Comparison of ENCODE assay signal across 14 mouse cellular contexts in genomic region chr19:56116285-56116680, GRCm38 (mm10).
DNase-seq lines count a peak whose midpoint lies in the region; ATAC-seq and TF ChIP-seq lines count a peak whose summit lies in the region.
"Had no signal": no experiment of that assay in that cellular context is flagged by ENCODE, and none has a peak within 500 bp of the region (broad histone marks: within the 10 kb centered on the region; RNA-seq: fewer than 3 reads in every experiment).

No protein-coding gene starts in this region.

- no peaks in the 10 kb centered on the region for H3K27me3 ChIP-seq in hindbrain, postnatal 0 days (ENCODE audit: insufficient read depth, low read length)
- H3K27me3 ChIP-seq in hindbrain, embryonic 10.5 days (ENCODE audit: insufficient read depth, poor library complexity, severe bottlenecking) = peaks cover 29% of the 10 kb centered on the region
- no peaks in the 10 kb centered on the region for H3K27me3 ChIP-seq in midbrain, embryonic 11.5 days (ENCODE audit: control insufficient read depth, insufficient read depth, low read length)
- H3K27me3 ChIP-seq in midbrain, embryonic 16.5 days (ENCODE audit: control insufficient read depth, insufficient read depth, low read depth, low read length) = no peaks in the 10 kb centered on the region
- no peaks in the 10 kb centered on the region for H3K27me3 ChIP-seq in embryonic facial prominence, embryonic 14.5 days (replicated peaks; ENCODE audit: control insufficient read depth, insufficient read depth, low read length)
- H3K27me3 ChIP-seq in stomach, embryonic 15.5 days (replicated peaks) = no peaks in the 10 kb centered on the region
- H3K27me3 ChIP-seq in liver, embryonic 11.5 days (replicated peaks; ENCODE audit: control insufficient read depth, insufficient read depth, low read length) = no peaks in the 10 kb centered on the region

- H3K36me3 ChIP-seq in hindbrain, postnatal 0 days (ENCODE audit: insufficient read depth, low read length) = no peaks in the 10 kb centered on the region
- no peaks in the 10 kb centered on the region for H3K36me3 ChIP-seq in hindbrain, embryonic 10.5 days
- no peaks in the 10 kb centered on the region for H3K36me3 ChIP-seq in midbrain, embryonic 11.5 days (ENCODE audit: control insufficient read depth, insufficient read depth, low read length)
- H3K36me3 ChIP-seq in midbrain, embryonic 16.5 days (ENCODE audit: control insufficient read depth, insufficient read depth, low read length) = no peaks in the 10 kb centered on the region
- H3K36me3 ChIP-seq in embryonic facial prominence, embryonic 14.5 days (ENCODE audit: control insufficient read depth, insufficient read depth, low read length) = no peaks in the 10 kb centered on the region
- no peaks in the 10 kb centered on the region for H3K36me3 ChIP-seq in stomach, embryonic 15.5 days
- no peaks in the 10 kb centered on the region for H3K36me3 ChIP-seq in liver, embryonic 11.5 days (ENCODE audit: control insufficient read depth, insufficient read depth, low read length)
- H3K36me3 ChIP-seq: hindbrain, embryonic 15.5 days had no signal

- H3K4me2 ChIP-seq in hindbrain, postnatal 0 days (ENCODE audit: low read depth, low read length) = no peak overlapping the region
- H3K4me2 ChIP-seq in midbrain, embryonic 11.5 days = no peak overlapping the region
- no peak overlapping the region for H3K4me2 ChIP-seq in midbrain, embryonic 16.5 days (ENCODE audit: low read length)
- peak overlapping the region; percentile 40 for H3K4me2 ChIP-seq in embryonic facial prominence, embryonic 14.5 days (ENCODE audit: low read depth, low read length)
- H3K4me2 ChIP-seq in stomach, embryonic 15.5 days = 0 out of 2 replicates have a peak overlapping the region, but pooled peaks have one; percentile 13
- no peak overlapping the region for H3K4me2 ChIP-seq in liver, embryonic 11.5 days
- H3K4me2 ChIP-seq: hindbrain, embryonic 15.5 days had no signal

- no peak overlapping the region for H3K4me3 ChIP-seq in hindbrain, postnatal 0 days (ENCODE audit: low read length)
- no peak overlapping the region for H3K4me3 ChIP-seq in hindbrain, embryonic 10.5 days
- H3K4me3 ChIP-seq in midbrain, embryonic 11.5 days (ENCODE audit: low read depth, low read length) = no peak overlapping the region
- no peak overlapping the region for H3K4me3 ChIP-seq in midbrain, embryonic 16.5 days (ENCODE audit: low read depth, low read length)
- H3K4me3 ChIP-seq in embryonic facial prominence, embryonic 14.5 days (ENCODE audit: low read depth, low read length) = no peak overlapping the region
- no peak overlapping the region for H3K4me3 ChIP-seq in stomach, embryonic 15.5 days (replicated peaks)
- no peak overlapping the region for H3K4me3 ChIP-seq in liver, embryonic 11.5 days (ENCODE audit: low read depth, low read length)
- H3K4me3 ChIP-seq: erythroblast, embryonic 14.5 days; hindbrain, embryonic 15.5 days had no signal

- peak; percentile 15 for DNase-seq in hindbrain, postnatal 0 days (ENCODE audit: low spot score)
- no peak for DNase-seq in hindbrain, embryonic 10.5 days (ENCODE audit: low spot score)
- DNase-seq in midbrain, embryonic 11.5 days (ENCODE audit: low spot score, missing footprints) = peak; percentile 85
- peak; percentile 92 for DNase-seq in embryonic facial prominence, embryonic 14.5 days (ENCODE audit: low spot score)
- no peak for DNase-seq in right cerebral cortex, postnatal 14 days
- DNase-seq in liver, embryonic 11.5 days (ENCODE audit: low spot score) = no peak
- DNase-seq: cerebellum, postnatal 25 days; gastrocnemius, postnatal 36 days; right cerebral cortex, adult 18-20 months had no signal

- 37% methylated on average over 7 of the region's 7 CpGs for WGBS in hindbrain, postnatal 0 days
- WGBS in hindbrain, embryonic 10.5 days = 79% methylated on average over 7 of the region's 7 CpGs
- WGBS in midbrain, embryonic 11.5 days = 74% methylated on average over 7 of the region's 7 CpGs
- WGBS in midbrain, embryonic 16.5 days = 50% methylated on average over 7 of the region's 7 CpGs
- 23% methylated on average over 7 of the region's 7 CpGs for WGBS in embryonic facial prominence, embryonic 14.5 days
- WGBS in stomach, embryonic 15.5 days = 39% methylated on average over 7 of the region's 7 CpGs
- 77% methylated on average over 7 of the region's 7 CpGs for WGBS in liver, embryonic 11.5 days

- 0 out of 2 replicates have a peak, but pooled peaks cover 3% of the 10 kb centered on the region for H3K9me3 ChIP-seq in hindbrain, postnatal 0 days (ENCODE audit: low read length)
- H3K9me3 ChIP-seq in hindbrain, embryonic 10.5 days = peaks cover 20% of the 10 kb centered on the region
- H3K9me3 ChIP-seq in midbrain, embryonic 11.5 days (ENCODE audit: control insufficient read depth, low read length) = peaks cover 3% of the 10 kb centered on the region; the same call in 1 of the 2 replicates
- no peaks in the 10 kb centered on the region for H3K9me3 ChIP-seq in midbrain, embryonic 16.5 days (replicated peaks; ENCODE audit: control insufficient read depth, low read length, poor library complexity, severe bottlenecking)
- H3K9me3 ChIP-seq in embryonic facial prominence, embryonic 14.5 days (ENCODE audit: control insufficient read depth, low read length) = peaks cover 18% of the 10 kb centered on the region; the same call in 1 of the 2 replicates
- no peaks in the 10 kb centered on the region for H3K9me3 ChIP-seq in stomach, embryonic 15.5 days
- H3K9me3 ChIP-seq in liver, embryonic 11.5 days (ENCODE audit: control insufficient read depth, low read length) = no peaks in the 10 kb centered on the region
- H3K9me3 ChIP-seq: hindbrain, embryonic 15.5 days had no signal

- no peak for ATAC-seq in hindbrain, postnatal 0 days
- ATAC-seq in midbrain, embryonic 11.5 days (ENCODE audit: low FRiP score) = no peak
- ATAC-seq in midbrain, embryonic 16.5 days = no peak
- peak; percentile 77 for ATAC-seq in embryonic facial prominence, embryonic 14.5 days (ENCODE audit: low read depth)
- ATAC-seq in stomach, embryonic 15.5 days (ENCODE audit: insufficient read depth, low FRiP score, low read depth) = no peak; the same call in 1 of the 2 replicates
- no peak for ATAC-seq in liver, embryonic 11.5 days (replicated peaks; ENCODE audit: low FRiP score)
- ATAC-seq: activated CD4-positive, CD25-positive, alpha-beta regulatory T cell, adult 4 months had no signal

- no peak for TF ChIP-seq CTCF in hindbrain, postnatal 0 days (IDR thresholded peaks at IDR 0.05; ENCODE audit: low read depth)

- H3K27ac ChIP-seq in hindbrain, postnatal 0 days = no peak overlapping the region
- no peak overlapping the region for H3K27ac ChIP-seq in hindbrain, embryonic 10.5 days
- H3K27ac ChIP-seq in midbrain, embryonic 11.5 days (ENCODE audit: low read depth, low read length) = no peak overlapping the region
- no peak overlapping the region for H3K27ac ChIP-seq in midbrain, embryonic 16.5 days (ENCODE audit: low read length)
- H3K27ac ChIP-seq in embryonic facial prominence, embryonic 14.5 days (replicated peaks; ENCODE audit: low read depth, low read length) = peak overlapping the region; percentile 67
- peak overlapping the region; percentile 67 for H3K27ac ChIP-seq in stomach, embryonic 15.5 days
- no peak overlapping the region for H3K27ac ChIP-seq in liver, embryonic 11.5 days (ENCODE audit: low read depth, low read length)
- H3K27ac ChIP-seq: hindbrain, embryonic 15.5 days had no signal

- H3K4me1 ChIP-seq in hindbrain, postnatal 0 days (ENCODE audit: insufficient read depth, low read length) = peaks cover 4% of the 10 kb centered on the region; the same call in 1 of the 2 replicates
- peaks cover 20% of the 10 kb centered on the region for H3K4me1 ChIP-seq in hindbrain, embryonic 10.5 days (replicated peaks)
- H3K4me1 ChIP-seq in midbrain, embryonic 11.5 days (ENCODE audit: control insufficient read depth, insufficient read depth, low read length) = peaks cover 2% of the 10 kb centered on the region
- peaks cover 6% of the 10 kb centered on the region; the same call in 1 of the 2 replicates for H3K4me1 ChIP-seq in midbrain, embryonic 16.5 days (ENCODE audit: control insufficient read depth, insufficient read depth, low read length)
- peaks cover 13% of the 10 kb centered on the region for H3K4me1 ChIP-seq in embryonic facial prominence, embryonic 14.5 days (ENCODE audit: control insufficient read depth, insufficient read depth, low read length)
- peaks cover 9% of the 10 kb centered on the region; the same call in 1 of the 2 replicates for H3K4me1 ChIP-seq in stomach, embryonic 15.5 days
- no peaks in the 10 kb centered on the region for H3K4me1 ChIP-seq in liver, embryonic 11.5 days (replicated peaks; ENCODE audit: control insufficient read depth, insufficient read depth, low read length)

- H3K9ac ChIP-seq in hindbrain, postnatal 0 days (replicated peaks; ENCODE audit: low read length) = no peak overlapping the region
- H3K9ac ChIP-seq in midbrain, embryonic 11.5 days (ENCODE audit: low read length) = no peak overlapping the region
- H3K9ac ChIP-seq in midbrain, embryonic 16.5 days (ENCODE audit: low read depth, low read length) = no peak overlapping the region
- no peak overlapping the region for H3K9ac ChIP-seq in embryonic facial prominence, embryonic 14.5 days (ENCODE audit: low read depth, low read length)
- H3K9ac ChIP-seq in stomach, embryonic 15.5 days = no peak overlapping the region
- H3K9ac ChIP-seq in liver, embryonic 11.5 days (ENCODE audit: low read depth, low read length) = no peak overlapping the region
- H3K9ac ChIP-seq: hindbrain, embryonic 15.5 days had no signal

Comparison
In these comparisons a context has a peak if more than half of its experiments do, and no peak if none do; other contexts are left out.
1. DNase-seq: peak in hindbrain, postnatal 0 days (single experiment), midbrain, embryonic 11.5 days (single experiment) and embryonic facial prominence, embryonic 14.5 days (single experiment); none in hindbrain, embryonic 10.5 days (single experiment), right cerebral cortex, postnatal 14 days (single experiment) and liver, embryonic 11.5 days (single experiment).
2. H3K27ac ChIP-seq: peak in embryonic facial prominence, embryonic 14.5 days (single experiment) and stomach, embryonic 15.5 days (single experiment); none in hindbrain, postnatal 0 days (single experiment), hindbrain, embryonic 10.5 days (single experiment), midbrain, embryonic 11.5 days (single experiment), midbrain, embryonic 16.5 days (single experiment) and liver, embryonic 11.5 days (single experiment).
3. H3K4me2 ChIP-seq: peak in embryonic facial prominence, embryonic 14.5 days (single experiment) and stomach, embryonic 15.5 days (single experiment); none in hindbrain, postnatal 0 days (single experiment), midbrain, embryonic 11.5 days (single experiment), midbrain, embryonic 16.5 days (single experiment) and liver, embryonic 11.5 days (single experiment).